Mouse (Mus musculus) embryo, embryonic 9.5 days (tissue): ENCODE measurements around the gene Tbc1d16.

Experiments used
- DNase-seq: peaks from one replicate; pipeline ENCODE4 v3.0.0-alpha.2; 2017; ENCODE audit errors: extremely low spot score

Tbc1d16 gene

DNA sequence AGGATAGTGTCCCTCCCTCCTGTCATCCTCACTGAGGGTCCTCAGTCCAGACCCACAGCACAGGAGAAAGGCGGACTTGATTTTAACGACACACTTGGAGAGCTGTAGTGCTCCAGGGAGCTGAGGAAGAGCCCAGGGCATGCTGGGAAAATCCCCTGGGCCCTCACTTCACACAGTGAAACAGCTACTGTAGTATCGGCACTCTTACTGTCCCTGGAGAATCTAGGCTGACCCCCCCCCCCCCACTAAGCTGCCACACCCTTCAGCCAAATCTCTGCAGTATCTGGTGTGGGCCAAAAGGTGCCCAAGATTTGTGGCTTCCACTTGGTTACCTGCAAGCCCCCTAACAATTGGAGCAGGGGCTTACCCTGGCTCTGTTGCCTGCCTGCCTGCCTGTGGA is 8.7 kb upstream of the Tbc1d16 start:
- DNase-seq = no peak

DNA sequence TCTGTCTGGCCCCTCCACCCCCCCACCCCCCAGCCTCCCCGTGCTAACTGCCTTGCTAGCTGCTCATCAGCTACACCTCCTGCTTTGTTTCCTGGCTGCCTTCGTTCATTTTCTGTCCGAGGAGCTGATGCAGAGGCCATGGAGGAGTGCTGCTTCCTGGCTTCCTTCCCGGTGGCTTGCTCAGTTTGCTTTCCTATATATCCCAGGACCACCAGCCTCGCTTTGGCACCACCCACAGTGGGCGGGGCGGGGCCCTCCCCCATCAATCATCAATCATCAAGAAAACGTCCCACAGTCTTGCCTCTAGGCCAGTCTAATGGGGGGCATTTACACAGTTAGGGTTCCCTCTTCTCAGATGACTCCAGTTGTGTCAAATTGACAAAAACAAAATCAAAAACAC is 8.1 kb upstream of the Tbc1d16 start:
- DNase-seq = no peak

DNA sequence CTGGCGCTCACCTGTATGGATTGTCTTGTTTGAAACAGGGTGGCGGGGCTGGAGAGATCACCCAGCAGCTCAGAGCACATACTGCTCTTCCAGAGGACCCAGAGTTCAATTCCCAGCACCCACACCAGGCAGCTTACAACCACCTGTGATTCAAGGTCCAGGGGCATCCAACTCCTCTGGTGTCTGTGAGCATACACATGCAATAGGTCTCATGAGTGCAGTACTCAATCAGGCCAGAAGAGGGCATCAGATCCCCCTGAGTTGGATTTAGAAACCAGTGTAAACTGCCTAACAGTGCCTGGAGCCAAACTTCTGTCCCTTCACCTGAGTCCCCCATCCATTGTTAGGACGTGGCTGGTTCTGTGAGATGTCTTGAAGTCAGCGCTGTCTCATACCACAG is 7.3 kb upstream of the Tbc1d16 start:
- DNase-seq = peak; percentile 58

DNA sequence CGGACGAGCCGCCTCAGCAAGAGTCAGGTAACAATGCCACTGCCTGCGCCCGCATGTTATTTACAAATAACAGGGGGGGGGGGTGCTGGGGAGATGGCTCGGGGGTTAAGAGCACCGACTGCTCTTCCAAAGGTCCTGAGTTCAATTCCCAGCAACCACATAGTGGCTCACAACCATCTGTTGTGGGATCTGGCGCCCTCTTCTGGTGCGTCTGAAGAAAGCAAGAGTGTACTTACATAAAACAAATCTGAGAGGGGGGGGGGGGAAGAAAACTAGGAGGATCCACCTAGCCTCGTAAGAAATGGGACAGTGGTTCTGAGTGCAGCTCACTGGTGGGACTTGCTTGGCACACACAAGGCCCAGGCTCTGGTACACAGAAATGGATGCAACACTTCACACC is 6.5 kb upstream of the Tbc1d16 start:
- DNase-seq = no peak

DNA sequence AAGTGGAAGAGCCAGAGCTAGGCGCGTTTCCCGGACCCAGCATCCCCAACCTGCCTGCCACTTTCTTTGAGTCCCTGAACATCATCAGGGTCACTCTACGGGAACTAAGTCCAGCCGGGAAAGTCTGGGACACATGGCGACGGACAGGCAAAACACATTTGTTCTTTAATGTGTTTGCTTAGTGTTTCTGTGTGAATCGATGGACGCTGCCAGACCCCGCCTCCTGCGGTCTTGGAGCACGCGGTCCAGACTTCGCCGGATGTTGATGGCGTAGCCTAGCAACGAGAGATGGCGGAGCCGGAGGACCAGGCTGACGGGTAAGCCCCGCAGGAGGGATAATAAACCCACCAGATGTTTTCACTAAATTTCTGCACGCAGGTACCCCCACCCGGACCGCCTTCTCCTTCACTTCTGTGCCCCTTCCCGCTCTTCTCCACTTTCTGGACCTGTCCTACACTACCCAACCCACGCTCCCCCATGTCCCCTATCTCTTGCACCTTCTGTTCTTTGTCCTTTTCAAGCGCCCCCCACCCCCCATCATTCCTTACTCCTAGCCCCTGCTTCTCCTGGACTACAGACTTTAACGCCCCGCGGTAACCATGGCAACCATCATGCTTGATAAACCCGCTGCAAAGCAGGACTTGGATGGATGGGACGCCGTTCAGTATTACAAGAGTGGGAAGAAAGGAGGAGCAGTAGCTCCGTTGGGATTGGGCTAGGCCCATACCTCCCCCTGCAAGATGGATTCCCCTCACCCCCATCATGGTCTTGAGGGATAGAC is 737 bp upstream of the Tbc1d16 start:
- peak; percentile 87 for DNase-seq

DNA sequence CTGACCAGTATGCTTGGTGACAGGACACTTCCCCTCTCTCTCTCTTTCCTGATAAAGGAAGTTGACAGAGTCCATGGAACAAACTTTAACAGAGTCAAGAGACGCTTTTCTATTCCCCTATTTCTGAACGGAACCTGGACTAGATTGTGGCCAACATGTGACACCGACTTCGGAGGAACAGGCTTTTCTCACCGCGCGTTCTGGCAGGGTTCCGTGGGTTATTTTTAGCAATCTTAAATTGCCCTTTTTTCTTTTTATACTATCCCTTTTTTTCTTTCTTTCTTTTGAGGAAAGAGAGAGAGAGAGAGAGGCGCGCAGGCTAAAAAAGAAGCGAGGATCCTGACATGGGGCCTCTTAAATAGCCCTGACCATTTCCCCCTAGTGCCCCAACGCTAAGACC is 708 bp downstream of the Tbc1d16 start:
- no peak for DNase-seq

DNA sequence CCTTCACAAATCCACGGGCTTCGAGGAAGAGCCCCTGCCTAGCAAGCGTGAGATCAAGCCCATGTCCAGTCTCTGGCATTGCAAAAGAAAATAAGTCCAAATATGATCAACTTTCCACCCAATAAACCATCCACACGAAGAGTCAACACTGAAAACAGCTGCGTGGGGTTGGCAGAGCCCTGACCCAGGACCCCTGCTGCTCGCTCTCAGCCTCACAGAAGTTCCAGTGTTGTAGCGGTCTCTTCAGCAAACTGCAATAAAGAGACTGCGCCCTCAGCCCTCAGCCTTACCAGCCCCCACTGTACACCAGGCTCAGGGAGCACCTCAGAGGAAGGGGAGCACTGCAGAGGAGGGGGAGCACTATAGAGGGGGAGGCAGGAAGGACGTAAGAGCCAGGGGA is 2.7 kb downstream of the Tbc1d16 start:
- DNase-seq = no peak

DNA sequence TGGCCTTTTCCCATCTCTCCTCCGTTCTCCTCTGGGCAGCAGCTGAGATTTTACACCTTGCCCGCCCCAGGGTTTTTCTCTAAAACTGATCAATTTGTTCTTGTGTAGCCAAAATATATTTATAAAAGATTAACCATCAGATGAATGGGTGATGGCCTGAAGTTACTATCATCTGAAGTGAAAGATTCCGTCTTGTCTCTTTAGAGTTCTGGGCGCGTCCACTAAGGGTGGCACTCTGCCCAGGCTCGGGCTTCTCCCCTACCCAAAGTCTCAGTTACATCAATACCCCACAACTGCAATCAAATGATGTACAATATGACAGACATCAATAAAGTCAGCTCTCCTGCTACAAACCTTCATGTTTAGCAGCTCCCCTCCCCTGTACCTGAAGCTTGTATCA is 3.4 kb downstream of the Tbc1d16 start:
- DNase-seq = no peak

DNA sequence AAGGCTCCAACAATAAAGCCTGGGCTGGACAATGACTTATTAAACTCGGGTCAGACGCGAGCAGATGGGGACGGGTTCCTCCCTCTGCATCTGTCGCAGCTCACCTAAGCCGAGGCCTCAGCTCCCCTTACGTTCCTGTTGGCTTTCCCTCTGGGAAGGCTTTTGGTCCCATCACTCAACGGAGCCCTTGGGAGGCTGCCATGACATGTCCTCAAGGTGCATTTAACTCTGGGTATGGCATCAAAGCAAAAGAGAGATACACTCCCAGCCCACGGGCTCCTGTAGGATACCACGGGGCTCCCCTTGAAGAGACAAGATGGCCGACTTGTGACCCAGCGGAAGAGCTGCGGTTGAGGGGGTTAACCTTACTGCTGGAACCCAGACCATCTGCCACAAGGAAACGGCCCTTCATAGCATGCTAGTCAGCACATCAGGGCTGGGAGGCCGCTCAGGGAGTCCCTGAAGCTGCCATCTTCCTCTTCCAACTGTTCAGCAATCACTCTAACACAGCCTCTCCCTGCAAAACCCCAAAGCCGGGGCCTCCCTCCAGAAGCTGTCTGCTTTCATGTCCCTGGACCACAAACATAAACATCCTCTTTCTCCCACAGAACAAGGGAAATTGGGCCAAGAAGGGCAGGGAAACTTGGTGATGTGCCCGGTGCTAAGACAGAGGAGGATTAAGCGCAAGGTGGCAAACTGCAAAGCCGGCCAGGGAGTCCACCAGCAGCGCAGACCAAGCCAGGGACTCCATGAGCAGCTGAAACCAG is 5.0 kb downstream of the Tbc1d16 start:
- DNase-seq = no peak

DNA sequence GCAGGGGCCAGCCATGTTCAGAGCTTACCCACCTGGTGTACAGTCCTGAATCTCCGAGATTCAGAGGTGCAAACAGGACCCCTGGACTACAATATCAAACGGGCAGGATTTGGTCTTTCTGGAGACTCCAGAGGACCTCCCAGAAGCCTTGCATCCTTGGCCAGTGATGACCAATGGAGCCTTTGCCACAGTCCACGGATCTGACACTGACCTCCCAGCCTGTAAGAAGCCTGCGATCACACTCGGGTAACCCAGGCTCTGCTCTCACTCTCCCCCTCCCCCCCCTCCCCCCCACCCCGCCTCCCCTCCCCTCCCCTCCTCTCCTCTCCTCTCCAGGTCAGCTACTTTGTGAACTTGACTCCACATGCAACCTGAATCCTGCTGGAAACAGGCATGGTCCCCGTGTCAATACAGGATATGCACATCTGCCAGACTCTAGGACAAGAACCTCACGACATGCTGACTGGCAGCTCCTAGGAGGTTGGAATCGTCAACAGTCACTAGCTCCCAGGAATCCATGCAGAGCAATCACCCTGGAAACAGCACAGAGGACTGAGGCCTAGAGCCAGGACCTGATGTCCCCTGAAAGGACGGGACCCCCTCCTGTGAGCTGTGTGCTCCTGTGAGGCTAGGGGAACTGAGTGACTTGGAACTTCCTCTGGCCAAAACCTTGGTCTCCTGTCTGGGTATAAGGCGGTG is 6.3 kb downstream of the Tbc1d16 start:
- no peak for DNase-seq

DNA sequence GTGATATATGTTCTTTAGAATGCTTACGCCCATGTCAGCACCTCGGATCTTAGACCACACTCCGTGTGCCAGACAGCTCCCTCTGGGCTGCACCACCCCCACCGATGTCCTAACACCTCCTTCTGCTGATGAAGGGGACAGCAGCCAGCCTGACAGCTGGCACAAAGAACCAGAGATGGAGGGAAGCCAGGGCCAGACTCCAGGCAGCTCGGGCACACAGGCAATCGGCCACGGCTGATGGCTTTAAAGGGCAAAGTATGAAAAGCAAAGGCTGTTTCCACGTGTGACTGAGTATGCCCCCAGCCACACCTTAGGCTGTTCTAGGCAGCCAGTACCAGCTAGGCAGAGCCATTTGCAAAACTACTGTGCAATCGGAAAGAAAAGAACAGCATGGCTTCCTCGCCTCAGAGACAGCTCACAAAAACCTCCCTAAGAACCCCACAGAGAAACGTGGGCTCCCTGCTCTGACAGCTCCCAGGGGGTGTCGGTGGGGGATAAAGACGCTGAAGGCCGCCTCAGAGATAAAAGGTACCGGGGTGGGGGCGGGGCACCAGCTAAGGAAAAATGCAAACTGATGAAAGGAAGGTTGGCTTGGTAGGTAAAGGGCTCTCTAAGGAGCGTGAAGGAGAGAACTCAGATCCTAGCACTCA is 8.4 kb downstream of the Tbc1d16 start:
- no peak for DNase-seq

DNA sequence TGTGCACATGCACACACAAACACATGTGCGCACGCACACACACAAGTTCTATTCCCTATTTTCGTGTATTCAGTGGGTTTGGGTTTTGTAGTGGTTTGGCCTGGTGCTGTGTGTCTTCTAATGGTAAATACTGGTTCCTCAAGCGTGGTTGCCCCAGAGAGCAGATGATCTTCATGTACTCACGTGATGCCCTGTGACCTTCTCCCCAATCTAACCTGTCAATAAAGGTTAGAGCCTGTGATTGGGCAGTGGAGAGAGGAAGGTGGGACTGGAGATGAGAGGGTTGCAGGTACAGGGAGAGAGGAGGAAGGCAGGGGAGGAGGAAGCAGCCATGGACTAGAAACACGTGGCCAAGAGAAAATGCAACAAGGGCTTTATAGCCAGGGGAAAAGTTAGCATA is 10.4 kb downstream of the Tbc1d16 start:
- DNase-seq = no peak

DNA sequence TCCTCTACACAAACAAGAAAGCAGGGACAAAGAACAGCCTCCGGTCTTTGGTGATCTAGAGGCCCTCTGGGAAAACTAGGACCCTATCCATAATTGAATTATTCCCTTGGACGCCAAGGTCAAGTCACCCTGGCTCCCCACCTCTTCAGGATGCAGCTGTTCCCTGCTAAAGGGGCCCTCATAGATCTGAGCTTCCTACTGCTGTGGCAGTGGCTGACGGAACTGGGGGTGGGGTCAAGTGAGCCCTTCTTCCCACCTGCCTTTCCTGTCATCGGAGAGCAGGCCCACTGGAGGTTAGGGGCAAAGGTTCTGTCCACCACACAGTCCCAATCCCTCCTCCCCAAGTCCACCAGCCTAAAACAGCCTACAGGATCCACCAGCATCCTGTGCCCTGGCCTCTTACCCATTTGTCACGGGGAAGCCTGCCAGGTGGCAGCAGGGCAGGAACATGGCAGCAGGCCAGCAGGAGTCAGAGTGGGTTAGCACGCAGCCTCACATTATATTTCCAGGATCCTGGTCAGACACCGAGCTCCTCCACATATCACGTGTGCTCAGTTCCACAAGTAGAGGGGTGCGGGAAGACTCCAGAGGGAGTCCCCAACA is 12.3 kb downstream of the Tbc1d16 start:
- DNase-seq = no peak

DNA sequence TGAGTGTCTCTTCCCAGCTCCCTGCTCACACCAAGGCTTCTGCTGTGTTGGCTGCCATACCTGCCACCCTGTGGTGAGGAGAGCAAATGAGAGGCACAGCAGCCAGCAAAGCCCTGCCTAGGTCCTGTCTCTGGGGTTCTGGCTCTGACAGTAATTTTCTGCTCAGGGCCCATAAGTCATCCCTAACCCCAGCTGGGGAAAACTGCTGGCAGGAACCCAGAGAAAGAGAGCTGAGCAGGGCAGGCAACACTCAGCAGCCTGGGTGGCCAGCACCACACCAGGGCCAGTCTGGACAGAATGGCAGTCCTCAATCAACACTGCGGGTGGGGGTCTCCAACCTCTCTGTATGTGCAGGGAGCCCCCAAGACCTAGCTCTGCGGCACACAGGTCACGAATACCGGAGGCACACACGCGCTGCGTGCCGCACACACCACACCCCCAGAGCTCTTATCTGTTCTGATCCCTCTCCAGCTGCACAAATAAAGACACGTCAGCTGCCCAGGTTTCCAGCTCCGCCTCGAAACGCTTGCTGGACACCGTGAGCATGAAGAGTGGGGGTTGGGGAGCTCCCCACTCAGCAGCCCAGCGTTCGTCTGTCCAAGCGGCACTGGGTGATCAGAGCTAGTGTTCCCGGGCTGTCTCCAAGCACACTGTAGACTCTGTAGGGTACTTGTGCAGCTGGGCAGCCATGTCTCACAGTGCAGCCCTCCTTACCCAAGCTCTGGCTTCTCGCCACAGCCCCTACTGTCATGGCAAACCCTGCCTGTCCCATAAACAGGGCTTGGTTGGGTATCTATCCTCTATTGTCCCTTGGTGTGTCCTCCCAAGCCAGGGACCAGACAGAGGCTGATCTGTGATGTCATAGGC is 13.0 kb downstream of the Tbc1d16 start:
- DNase-seq = peak; percentile 55

DNA sequence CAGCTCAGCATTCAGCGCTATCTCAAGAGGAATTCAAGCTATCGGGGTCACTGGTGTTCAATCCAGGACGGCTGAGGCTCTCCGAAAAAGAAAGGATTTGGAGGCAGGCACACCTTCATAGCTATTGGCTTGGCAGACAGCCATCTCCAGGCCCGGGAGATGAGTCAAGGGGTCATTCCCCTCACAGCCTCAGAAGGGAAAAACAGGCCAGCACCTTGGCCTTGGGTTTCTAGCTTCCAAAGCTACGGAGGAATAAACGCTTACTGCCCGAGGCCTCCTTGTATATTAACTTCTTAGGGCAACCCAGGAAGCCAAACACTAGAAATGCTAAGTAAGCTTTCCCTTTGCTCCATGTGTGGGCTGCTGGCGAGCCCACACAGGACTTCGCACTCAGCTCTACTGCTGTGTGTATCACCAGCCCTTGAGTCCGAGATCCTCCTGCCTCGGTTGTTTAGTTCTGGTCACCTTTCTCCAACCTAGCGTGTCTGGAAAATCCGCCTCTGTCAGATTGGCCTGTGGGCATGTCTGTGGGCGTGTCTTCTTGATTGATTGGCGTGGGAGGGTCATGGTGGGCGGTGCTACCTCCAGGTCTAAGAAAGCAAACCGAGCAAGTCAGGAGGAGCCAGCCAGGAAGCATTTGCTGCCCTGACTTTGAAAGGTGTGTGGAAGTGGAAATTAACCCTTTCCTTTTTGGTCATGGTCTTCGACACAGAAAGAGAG is 15.0 kb downstream of the Tbc1d16 start:
- no peak for DNase-seq

DNA sequence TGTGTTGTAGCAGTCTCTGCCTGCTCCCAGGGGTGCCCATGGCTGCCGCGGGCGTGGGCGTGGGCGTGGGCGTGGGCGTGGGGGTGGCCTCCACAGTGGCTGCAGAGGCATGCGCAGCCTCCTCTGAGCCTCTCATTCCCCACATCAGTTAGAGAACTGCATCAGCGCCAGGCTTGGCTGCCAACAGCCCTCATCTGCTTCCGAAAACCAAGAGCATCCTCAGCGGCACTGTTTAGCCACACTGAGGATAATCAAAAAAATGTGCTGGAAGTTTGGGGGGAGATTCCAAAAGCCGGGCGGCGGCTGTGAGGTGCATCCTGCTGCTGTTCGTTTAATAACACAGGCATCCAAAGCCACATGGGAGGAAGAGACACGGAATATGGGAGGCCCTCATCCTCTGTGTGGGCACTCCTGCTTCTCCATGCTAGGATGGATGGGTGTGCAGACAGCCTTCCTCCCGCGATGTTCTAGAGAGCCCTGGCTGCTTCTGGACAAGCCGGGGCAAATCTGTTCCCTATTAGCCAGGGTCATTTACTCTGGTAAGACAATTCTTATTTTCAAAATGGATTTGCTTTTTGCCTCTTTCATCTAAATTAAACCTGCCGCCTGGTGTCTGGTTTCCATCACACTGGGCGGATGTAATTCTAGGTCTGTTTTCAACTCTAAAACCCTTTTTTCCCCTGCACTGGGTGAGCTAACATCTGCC is 16.5 kb downstream of the Tbc1d16 start:
- DNase-seq = no peak

DNA sequence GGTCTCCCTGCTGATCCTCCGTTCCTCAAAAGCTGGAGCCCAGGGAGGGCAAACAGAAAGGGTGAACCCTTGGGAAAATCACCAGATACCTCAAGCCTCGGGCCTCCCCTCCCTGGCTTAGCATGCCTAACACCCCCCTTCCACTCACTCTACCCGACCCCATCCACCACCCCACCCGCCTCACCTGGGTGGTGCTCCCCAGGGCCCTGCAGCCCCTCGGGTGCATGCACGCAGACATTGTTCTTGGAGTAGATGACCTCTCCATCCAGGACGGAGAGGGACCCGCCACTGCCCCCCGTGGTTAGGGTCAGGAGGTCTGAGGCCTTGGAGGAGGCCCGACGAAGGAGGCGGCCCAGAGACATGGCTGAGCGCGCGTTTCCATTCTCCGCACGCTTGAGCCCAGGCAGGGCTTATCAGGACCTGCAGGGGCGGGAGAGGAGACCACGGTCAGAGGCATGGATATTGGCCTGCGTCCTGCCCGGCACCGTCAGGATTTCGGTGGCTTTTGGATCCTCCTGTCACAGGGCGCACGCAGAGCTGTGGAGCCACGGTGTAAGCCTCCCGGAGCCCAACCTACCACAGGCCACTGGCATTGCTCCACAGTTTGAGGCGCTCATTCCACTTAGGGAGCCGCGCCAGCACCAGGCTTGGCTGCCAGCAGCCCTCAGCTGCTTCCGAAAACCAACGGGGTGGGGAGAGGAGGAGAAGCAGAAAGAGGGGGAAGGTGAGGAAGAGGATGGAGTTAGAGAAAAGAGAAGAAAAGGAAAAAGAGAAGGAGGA is 17.8 kb downstream of the Tbc1d16 start:
- no peak for DNase-seq

DNA sequence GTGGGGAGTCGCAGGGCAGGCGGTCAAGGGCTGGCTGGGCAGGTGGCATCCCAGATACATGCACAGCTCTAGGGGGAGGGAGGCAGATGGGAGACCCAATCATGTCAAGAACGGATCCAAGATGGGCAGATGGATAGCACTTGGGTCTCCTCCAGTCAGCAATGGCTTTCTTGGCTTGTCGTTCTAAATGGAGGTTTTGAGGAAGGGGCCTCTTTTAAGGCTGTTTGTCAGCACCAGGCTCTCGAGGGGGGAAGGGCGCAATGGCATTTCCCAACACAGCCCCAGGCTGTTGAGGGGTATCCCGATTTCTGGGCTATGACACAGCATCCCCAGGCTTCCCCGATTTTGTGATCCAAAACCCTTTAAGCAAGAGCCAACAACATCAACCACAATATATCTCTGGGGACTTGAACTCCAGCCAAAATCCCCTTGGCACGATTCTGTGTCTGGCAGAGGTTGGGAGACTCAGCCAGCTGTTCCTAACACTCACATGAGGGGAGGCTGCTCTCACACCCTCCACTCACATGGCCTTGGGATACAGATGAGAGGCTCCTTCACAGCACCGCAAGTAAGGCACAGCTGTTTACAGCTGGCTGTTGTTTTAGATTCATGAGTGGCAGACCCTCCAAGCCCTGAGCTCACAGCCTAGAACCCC is 18.8 kb downstream of the Tbc1d16 start:
- DNase-seq = no peak
